Mouse (Mus musculus): ENCODE data around the gene Clptm1. TPM values are rescaled to one million over a fixed set of nuclear protein-coding genes. Genes with fewer than 3 reads are reported as not detected.

Clptm1 gene
- polyA plus RNA-seq, 1 experiment from 2014 or later: 84.6 TPM

DNA sequence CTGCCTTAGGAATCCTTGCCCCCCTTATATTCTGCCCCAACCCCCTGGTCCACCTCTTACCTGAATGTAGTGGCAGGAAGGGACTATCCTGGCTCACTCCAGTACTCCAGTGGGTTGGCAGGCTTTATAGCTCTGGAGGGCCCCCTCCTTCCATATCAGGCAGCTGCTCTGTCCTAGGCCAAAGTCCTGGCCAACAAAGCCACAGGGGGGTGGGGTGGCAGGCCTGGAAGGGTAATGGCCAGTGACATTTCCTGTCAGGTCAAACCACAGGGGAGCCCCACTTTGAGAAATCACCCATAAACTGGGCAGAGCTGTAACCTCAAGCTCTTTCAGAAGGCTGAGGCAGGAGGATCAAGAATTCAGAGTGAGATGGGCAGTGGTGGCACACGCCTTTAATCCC is 11.8 kb upstream of the Clptm1 start:
- WGBS: 56% methylated on average over 1 of the region's 1 CpGs
- no peaks in the 10 kb centered on the region for H3K27me3 ChIP-seq (replicated peaks; ENCODE audit: control insufficient read depth, insufficient read depth, low read length)
- H3K4me2 ChIP-seq (ENCODE audit: low read length): no peak overlapping the region
- H3K4me3 ChIP-seq (ENCODE audit: low read depth, low read length): no peak overlapping the region
- no peaks in the 10 kb centered on the region for H3K4me1 ChIP-seq (replicated peaks; ENCODE audit: control insufficient read depth, insufficient read depth, low read length)
- DNase-seq (ENCODE audit: low spot score): no peak
- H3K27ac ChIP-seq (ENCODE audit: low read depth): no peak overlapping the region
- H3K36me3 ChIP-seq (ENCODE audit: control insufficient read depth, insufficient read depth, low read length): no peaks in the 10 kb centered on the region
- no peak overlapping the region for H3K9ac ChIP-seq (ENCODE audit: low read length)
- H3K9me3 ChIP-seq (ENCODE audit: control insufficient read depth, low read length): no peaks in the 10 kb centered on the region
- ATAC-seq (replicated peaks; ENCODE audit: low FRiP score, low TSS enrichment, low read depth): 0 out of 2 replicates have a peak, but pooled peaks have one; percentile 28

DNA sequence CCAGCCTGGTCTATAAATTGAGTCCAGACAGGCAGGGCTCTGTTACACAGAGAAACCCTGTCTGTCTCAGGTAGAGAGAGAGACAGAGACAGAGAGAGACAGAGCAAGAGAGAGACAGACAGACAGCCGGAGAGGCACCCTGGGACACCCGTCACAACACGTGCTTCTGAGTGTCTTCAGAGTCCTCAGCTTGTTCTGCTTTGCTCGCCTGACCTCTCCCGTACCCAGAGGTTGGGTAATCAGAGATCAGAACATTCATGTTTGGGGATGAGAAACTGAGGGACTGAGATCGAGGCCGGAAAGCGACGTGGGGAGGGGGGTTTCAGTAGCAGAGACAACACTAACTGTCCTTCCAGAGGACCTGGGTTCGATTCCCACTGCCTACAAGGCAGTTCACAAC is 11.0 kb upstream of the Clptm1 start:
- H3K4me3 ChIP-seq (ENCODE audit: low read depth, low read length): no peak overlapping the region
- no peaks in the 10 kb centered on the region for H3K9me3 ChIP-seq (ENCODE audit: control insufficient read depth, low read length)
- H3K27me3 ChIP-seq (replicated peaks; ENCODE audit: control insufficient read depth, insufficient read depth, low read length): no peaks in the 10 kb centered on the region
- DNase-seq (ENCODE audit: low spot score) (no peak), ATAC-seq (replicated peaks; ENCODE audit: low FRiP score, low TSS enrichment, low read depth) (no peak)
- no peak overlapping the region for H3K9ac ChIP-seq (ENCODE audit: low read length)
- no peak overlapping the region for H3K27ac ChIP-seq (ENCODE audit: low read depth)
- no peaks in the 10 kb centered on the region for H3K36me3 ChIP-seq (ENCODE audit: control insufficient read depth, insufficient read depth, low read length)
- 83% methylated on average over 10 of the region's 10 CpGs for WGBS
- H3K4me2 ChIP-seq (ENCODE audit: low read length): no peak overlapping the region
- no peaks in the 10 kb centered on the region for H3K4me1 ChIP-seq (replicated peaks; ENCODE audit: control insufficient read depth, insufficient read depth, low read length)

DNA sequence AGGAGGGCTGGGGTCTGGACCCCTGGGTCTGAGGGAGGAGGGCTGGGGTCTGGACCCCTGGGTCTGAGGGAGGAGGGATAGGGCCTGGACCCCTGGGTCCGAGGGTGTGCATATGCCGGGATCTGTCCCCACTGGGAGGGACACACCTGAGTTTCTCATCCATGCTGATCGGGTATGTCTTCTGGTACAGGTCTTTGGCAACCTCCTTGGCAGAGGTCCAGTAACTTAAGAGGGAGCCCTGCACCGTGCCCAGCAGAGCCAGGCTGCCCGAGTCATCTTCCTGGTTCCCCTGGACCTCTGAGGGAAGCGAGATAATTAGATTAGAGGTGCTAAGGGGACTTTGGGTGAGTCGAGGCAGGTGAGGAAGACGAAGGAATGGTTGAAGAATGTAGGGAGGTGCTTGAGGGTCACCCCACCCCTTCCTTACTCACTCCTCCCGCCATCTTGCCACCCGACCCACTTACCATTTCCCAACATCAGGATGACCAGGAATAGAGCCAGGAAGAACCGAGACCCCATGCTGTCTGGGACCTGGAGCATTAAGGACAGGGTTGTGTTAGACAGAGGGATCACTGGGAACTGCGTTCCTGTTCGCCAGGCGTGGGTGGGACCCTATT is 8.4 kb upstream of the Clptm1 start:
- Histone ChIP-seq H3K36me3 (ENCODE audit: control insufficient read depth, insufficient read depth, low read length) (no peaks in the 10 kb centered on the region), H3K9me3 (ENCODE audit: control insufficient read depth, low read length) (no peaks in the 10 kb centered on the region), H3K9ac (ENCODE audit: low read length) (no peak overlapping the region), H3K4me3 (ENCODE audit: low read depth, low read length) (no peak overlapping the region), H3K4me2 (ENCODE audit: low read length) (no peak overlapping the region), H3K27ac (ENCODE audit: low read depth) (no peak overlapping the region), H3K27me3 (replicated peaks; ENCODE audit: control insufficient read depth, insufficient read depth, low read length) (no peaks in the 10 kb centered on the region), H3K4me1 (replicated peaks; ENCODE audit: control insufficient read depth, insufficient read depth, low read length) (no peaks in the 10 kb centered on the region; the same call in 1 of the 2 replicates)
- DNase-seq (ENCODE audit: low spot score): no peak
- no peak for ATAC-seq (replicated peaks; ENCODE audit: low FRiP score, low TSS enrichment, low read depth)
- 66% methylated on average over 14 of the region's 14 CpGs for WGBS

DNA sequence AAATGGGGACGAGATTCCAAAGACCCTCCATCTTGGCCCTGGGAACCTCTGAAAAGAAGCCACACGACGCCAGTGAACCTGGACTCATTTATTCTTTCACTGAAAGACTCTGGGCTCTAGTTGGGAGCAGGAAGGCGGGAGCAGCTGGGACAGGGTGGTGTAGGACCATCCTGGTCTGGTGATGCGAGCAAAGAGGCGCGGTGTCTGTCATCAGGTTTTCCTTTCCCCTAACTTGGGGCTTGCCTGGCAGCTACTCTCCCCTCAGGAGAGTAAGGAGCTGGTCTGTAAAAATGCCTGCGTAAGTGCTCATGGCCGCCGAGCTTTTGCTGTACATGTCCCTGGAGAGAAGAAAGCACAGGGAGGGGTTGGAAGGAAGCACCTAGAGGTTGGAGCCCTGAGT is 6.7 kb upstream of the Clptm1 start:
- Histone ChIP-seq H3K9ac (ENCODE audit: low read length) (no peak overlapping the region), H3K27ac (ENCODE audit: low read depth) (no peak overlapping the region), H3K27me3 (replicated peaks; ENCODE audit: control insufficient read depth, insufficient read depth, low read length) (no peaks in the 10 kb centered on the region), H3K9me3 (ENCODE audit: control insufficient read depth, low read length) (no peaks in the 10 kb centered on the region), H3K4me2 (ENCODE audit: low read length) (no peak overlapping the region), H3K36me3 (ENCODE audit: control insufficient read depth, insufficient read depth, low read length) (no peaks in the 10 kb centered on the region), H3K4me3 (ENCODE audit: low read depth, low read length) (no peak overlapping the region), H3K4me1 (replicated peaks; ENCODE audit: control insufficient read depth, insufficient read depth, low read length) (no peaks in the 10 kb centered on the region; the same call in 1 of the 2 replicates)
- WGBS: 72% methylated on average over 10 of the region's 10 CpGs
- no peak for DNase-seq (ENCODE audit: low spot score)
- ATAC-seq (replicated peaks; ENCODE audit: low FRiP score, low TSS enrichment, low read depth): no peak

DNA sequence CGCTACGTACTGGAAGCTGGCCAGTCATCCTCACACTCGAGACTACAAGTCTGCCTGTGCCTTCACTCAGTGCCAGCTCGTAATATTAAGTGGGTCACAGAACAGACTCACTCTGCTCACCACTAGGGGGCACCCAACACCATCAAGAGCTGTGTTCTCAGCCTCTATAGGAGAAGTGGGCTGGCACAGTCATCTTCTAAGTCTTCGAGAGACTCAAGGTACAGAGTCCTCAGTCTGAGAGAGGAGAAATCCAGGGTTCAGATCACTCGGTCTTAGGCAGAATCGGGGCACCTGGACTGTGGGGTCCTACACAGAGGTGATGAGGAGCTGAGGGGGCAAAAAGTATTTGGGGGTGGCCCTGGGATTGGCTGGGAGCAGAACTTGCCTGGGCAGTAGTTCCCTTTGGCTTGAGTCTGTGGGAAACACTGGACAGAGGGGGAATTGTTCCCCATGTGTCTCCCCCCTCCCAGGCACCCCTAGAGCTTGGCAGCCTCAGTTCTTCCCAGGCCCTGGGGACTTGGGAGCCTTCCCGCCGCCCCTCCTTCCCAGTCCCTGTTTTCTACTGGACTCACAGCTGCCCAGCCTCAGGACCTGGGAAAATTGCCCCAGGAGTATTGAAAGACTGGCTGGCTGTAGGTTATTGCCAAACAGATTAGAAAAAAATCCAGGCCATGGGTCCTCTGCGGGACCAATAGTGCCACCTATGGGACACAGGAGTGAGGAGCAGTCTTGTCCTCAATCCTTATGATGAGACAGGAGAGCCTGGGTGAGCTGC is 4.3 kb upstream of the Clptm1 start:
- H3K4me1 ChIP-seq (replicated peaks; ENCODE audit: control insufficient read depth, insufficient read depth, low read length): peaks cover 6% of the 10 kb centered on the region
- no peak overlapping the region for H3K4me3 ChIP-seq (ENCODE audit: low read depth, low read length)
- no peak overlapping the region; the same call in 1 of the 2 replicates for H3K27ac ChIP-seq (ENCODE audit: low read depth)
- H3K9ac ChIP-seq (ENCODE audit: low read length): 0 out of 2 replicates have a peak overlapping the region, but pooled peaks have one; percentile 22
- ATAC-seq (replicated peaks; ENCODE audit: low FRiP score, low TSS enrichment, low read depth): peak; percentile 69
- H3K9me3 ChIP-seq (ENCODE audit: control insufficient read depth, low read length): no peaks in the 10 kb centered on the region
- DNase-seq (ENCODE audit: low spot score): peak; percentile 89
- H3K36me3 ChIP-seq (ENCODE audit: control insufficient read depth, insufficient read depth, low read length): no peaks in the 10 kb centered on the region
- peak overlapping the region; percentile 35 for H3K4me2 ChIP-seq (ENCODE audit: low read length)
- H3K27me3 ChIP-seq (replicated peaks; ENCODE audit: control insufficient read depth, insufficient read depth, low read length): no peaks in the 10 kb centered on the region
- WGBS: 7% methylated on average over 10 of the region's 10 CpGs

DNA sequence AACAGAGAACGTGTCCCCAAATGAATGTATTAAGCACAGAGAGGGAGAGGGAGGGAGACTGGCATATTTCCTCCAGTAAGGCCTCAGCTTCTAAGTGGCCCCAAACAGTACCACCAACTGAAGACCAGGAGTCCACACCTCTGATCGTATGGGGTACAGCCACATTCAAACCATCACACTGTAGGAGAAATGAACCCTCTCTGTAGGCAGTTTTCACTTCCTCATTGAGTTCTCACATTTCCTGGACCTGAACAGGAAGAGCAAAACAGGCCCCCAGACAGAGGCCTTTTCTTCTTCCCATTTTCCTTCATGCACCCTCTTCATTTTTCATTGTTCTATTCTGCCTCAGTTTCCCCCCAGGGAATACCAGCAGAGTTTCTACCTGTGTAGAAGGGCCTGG is 2.6 kb upstream of the Clptm1 start:
- Histone ChIP-seq H3K4me1 (replicated peaks; ENCODE audit: control insufficient read depth, insufficient read depth, low read length) (peaks cover 13% of the 10 kb centered on the region), H3K9ac (ENCODE audit: low read length) (no peak overlapping the region), H3K27me3 (replicated peaks; ENCODE audit: control insufficient read depth, insufficient read depth, low read length) (no peaks in the 10 kb centered on the region), H3K27ac (ENCODE audit: low read depth) (no peak overlapping the region), H3K4me3 (ENCODE audit: low read depth, low read length) (no peak overlapping the region), H3K36me3 (ENCODE audit: control insufficient read depth, insufficient read depth, low read length) (peaks cover 2% of the 10 kb centered on the region; the same call in 1 of the 2 replicates), H3K9me3 (ENCODE audit: control insufficient read depth, low read length) (no peaks in the 10 kb centered on the region), H3K4me2 (ENCODE audit: low read length) (no peak overlapping the region)
- 87% methylated on average over 2 of the region's 2 CpGs for WGBS
- DNase-seq (ENCODE audit: low spot score) (no peak), ATAC-seq (replicated peaks; ENCODE audit: low FRiP score, low TSS enrichment, low read depth) (no peak)

DNA sequence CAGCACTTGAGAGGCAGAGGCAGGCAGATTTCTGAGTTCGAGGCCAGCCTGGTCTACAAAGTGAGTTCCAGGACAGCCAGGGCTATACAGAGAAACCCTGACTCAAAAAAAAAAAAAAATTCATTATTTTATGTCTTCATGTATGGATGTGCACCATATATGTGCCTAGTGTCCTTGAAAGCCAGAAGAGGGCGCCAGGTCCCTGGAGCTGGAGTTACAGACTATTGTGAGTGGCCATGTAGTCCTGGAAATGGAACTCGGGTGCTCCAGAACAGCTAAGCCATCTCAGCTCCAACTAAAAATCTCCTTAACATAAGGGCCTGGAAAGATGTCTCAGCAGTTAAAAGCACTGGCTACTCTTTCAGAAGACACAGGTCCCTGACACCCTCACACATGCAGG is 1.9 kb upstream of the Clptm1 start:
- H3K4me3 ChIP-seq (ENCODE audit: low read depth, low read length): no peak overlapping the region
- ATAC-seq (replicated peaks; ENCODE audit: low FRiP score, low TSS enrichment, low read depth): no peak
- H3K9ac ChIP-seq (ENCODE audit: low read length): no peak overlapping the region
- H3K36me3 ChIP-seq (ENCODE audit: control insufficient read depth, insufficient read depth, low read length): peaks cover 8% of the 10 kb centered on the region; the same call in 1 of the 2 replicates
- no peak overlapping the region for H3K4me2 ChIP-seq (ENCODE audit: low read length)
- H3K27ac ChIP-seq (ENCODE audit: low read depth): no peak overlapping the region
- H3K27me3 ChIP-seq (replicated peaks; ENCODE audit: control insufficient read depth, insufficient read depth, low read length): no peaks in the 10 kb centered on the region
- WGBS: 64% methylated on average over 3 of the region's 3 CpGs
- DNase-seq (ENCODE audit: low spot score): no peak
- peaks cover 13% of the 10 kb centered on the region for H3K4me1 ChIP-seq (replicated peaks; ENCODE audit: control insufficient read depth, insufficient read depth, low read length)
- H3K9me3 ChIP-seq (ENCODE audit: control insufficient read depth, low read length): no peaks in the 10 kb centered on the region

DNA sequence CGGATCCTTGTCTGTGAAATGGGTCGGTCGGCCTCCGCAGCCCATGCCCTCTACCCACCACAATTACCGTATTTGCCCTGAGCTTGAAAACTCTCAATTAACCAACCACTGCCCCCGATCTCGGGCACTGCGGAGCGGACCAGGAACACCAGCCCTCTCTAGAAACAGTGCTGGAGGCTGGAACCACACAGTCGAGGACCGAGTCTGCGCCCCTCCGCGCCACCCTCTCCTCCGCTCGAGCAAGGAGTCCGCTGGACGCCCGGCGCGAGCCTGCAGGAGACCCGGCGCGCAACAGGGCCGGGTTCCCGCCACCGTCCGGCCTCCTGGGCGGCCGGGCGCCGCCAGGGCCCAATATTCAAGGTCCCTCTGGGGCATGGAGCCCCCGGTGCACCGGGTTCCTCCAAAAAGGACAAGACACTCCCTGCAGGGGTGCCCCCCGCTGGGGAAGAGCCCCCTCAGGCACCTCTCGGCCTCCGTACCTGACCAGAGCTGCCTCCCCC is 328 bp downstream of the Clptm1 start:
- under 1% methylated on average over 37 of the region's 37 CpGs for WGBS
- ATAC-seq (replicated peaks; ENCODE audit: low FRiP score, low TSS enrichment, low read depth): no peak; the same call in 1 of the 2 replicates
- Histone ChIP-seq H3K4me3 (ENCODE audit: low read depth, low read length) (peak overlapping the region; percentile 89), H3K4me1 (replicated peaks; ENCODE audit: control insufficient read depth, insufficient read depth, low read length) (peaks cover 13% of the 10 kb centered on the region), H3K27me3 (replicated peaks; ENCODE audit: control insufficient read depth, insufficient read depth, low read length) (no peaks in the 10 kb centered on the region), H3K27ac (ENCODE audit: low read depth) (0 out of 2 replicates have a peak overlapping the region, but pooled peaks have one; percentile 44), H3K9me3 (ENCODE audit: control insufficient read depth, low read length) (no peaks in the 10 kb centered on the region), H3K9ac (ENCODE audit: low read length) (peak overlapping the region; percentile 91), H3K36me3 (ENCODE audit: control insufficient read depth, insufficient read depth, low read length) (peaks cover 19% of the 10 kb centered on the region; the same call in 1 of the 2 replicates), H3K4me2 (ENCODE audit: low read length) (peak overlapping the region; percentile 87)
- DNase-seq (ENCODE audit: low spot score): no peak
